Mouse (Mus musculus): ENCODE data around the gene Ddx60. TPM values are rescaled to one million over a fixed set of nuclear protein-coding genes. Genes with fewer than 3 reads are reported as not detected.
A peak's percentile ranks its signal among the peaks of the same experiment; 100 is the strongest.

The Ddx60 gene
- polyA plus RNA-seq, 1 experiment: 1.3 TPM

DNA sequence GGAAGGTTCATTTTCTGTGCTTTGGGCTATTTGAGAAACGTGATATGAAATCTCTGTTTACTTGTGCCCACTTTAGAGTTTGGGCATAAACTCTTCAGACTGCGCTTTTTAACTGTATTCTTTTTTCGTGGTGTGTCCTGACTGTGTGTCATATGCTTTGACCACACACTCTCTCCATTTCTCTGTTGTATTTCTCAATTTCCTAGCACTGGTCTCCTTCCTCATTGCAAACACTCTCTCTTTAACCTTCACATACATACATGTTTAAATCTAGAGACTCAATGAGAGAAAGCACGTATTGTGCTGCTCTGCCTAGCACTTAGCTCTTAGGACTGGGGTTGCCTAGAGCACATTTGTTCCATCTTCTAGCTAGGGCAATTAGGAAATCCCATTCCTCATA lies 86.3 kb downstream of the Ddx60 start:
- no peaks in the 10 kb centered on the region for H3K36me3 ChIP-seq (ENCODE audit: control insufficient read depth, insufficient read depth, low read length, poor library complexity, severe bottlenecking)
- H3K4me3 ChIP-seq (ENCODE audit: low read depth, low read length): no peak overlapping the region
- no peak overlapping the region for H3K9ac ChIP-seq (ENCODE audit: low read depth, poor library complexity, severe bottlenecking)
- peaks cover 7% of the 10 kb centered on the region; the same call in 1 of the 2 replicates for H3K9me3 ChIP-seq (replicated peaks; ENCODE audit: control insufficient read depth, insufficient read depth, low read length, poor library complexity, severe bottlenecking)
- H3K4me1 ChIP-seq (ENCODE audit: control insufficient read depth, insufficient read depth, low read length): no peaks in the 10 kb centered on the region
- H3K27me3 ChIP-seq (ENCODE audit: control insufficient read depth, insufficient read depth, low read length, poor library complexity, severe bottlenecking): no peaks in the 10 kb centered on the region
- TF ChIP-seq CTCF (IDR thresholded peaks at IDR 0.05; ENCODE audit: low read depth, low read length): no peak
- TF ChIP-seq EP300 (IDR thresholded peaks at IDR 0.05; ENCODE audit: insufficient read depth, low read depth, low read length): no peak
- no peak for TF ChIP-seq POLR2A (IDR thresholded peaks at IDR 0.05; ENCODE audit: insufficient read depth, low read length)
- H3K27ac ChIP-seq (ENCODE audit: insufficient read depth, low read length): no peak overlapping the region

DNA sequence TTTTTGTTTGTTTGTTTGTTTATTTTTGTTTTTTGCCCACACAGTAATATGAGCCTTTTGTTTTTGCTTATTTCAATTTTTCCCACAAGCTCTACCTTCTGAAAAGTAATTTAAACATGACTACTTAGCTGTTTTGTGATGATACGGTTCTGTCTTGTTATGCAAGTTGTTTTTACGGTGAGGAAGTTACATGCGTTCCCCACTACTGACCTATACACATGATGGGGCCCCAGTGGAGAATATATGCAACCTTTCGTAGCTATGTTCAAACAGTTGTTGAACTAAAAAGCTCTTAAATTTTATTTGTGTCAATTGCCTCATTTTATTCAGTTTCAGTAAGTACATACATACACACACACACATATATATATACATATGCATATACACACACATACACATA lies 86.7 kb downstream of the Ddx60 start:
- Histone ChIP-seq H3K4me3 (ENCODE audit: low read depth, low read length) (no peak overlapping the region), H3K27ac (ENCODE audit: insufficient read depth, low read length) (no peak overlapping the region), H3K36me3 (ENCODE audit: control insufficient read depth, insufficient read depth, low read length, poor library complexity, severe bottlenecking) (no peaks in the 10 kb centered on the region), H3K4me1 (ENCODE audit: control insufficient read depth, insufficient read depth, low read length) (no peaks in the 10 kb centered on the region), H3K9me3 (replicated peaks; ENCODE audit: control insufficient read depth, insufficient read depth, low read length, poor library complexity, severe bottlenecking) (peaks cover 3% of the 10 kb centered on the region; the same call in 1 of the 2 replicates), H3K27me3 (ENCODE audit: control insufficient read depth, insufficient read depth, low read length, poor library complexity, severe bottlenecking) (no peaks in the 10 kb centered on the region), H3K9ac (ENCODE audit: low read depth, poor library complexity, severe bottlenecking) (no peak overlapping the region)
- no peak for TF ChIP-seq POLR2A (IDR thresholded peaks at IDR 0.05; ENCODE audit: insufficient read depth, low read length)
- no peak for TF ChIP-seq EP300 (IDR thresholded peaks at IDR 0.05; ENCODE audit: insufficient read depth, low read depth, low read length)
- no peak for TF ChIP-seq CTCF (IDR thresholded peaks at IDR 0.05; ENCODE audit: low read depth, low read length)

- Histone ChIP-seq H3K9ac (ENCODE audit: low read depth, poor library complexity, severe bottlenecking) (no peak overlapping the region), H3K27ac (ENCODE audit: insufficient read depth, low read length) (no peak overlapping the region), H3K4me3 (ENCODE audit: low read depth, low read length) (no peak overlapping the region), H3K4me1 (ENCODE audit: control insufficient read depth, insufficient read depth, low read length) (no peaks in the 10 kb centered on the region), H3K27me3 (ENCODE audit: control insufficient read depth, insufficient read depth, low read length, poor library complexity, severe bottlenecking) (no peaks in the 10 kb centered on the region), H3K9me3 (replicated peaks; ENCODE audit: control insufficient read depth, insufficient read depth, low read length, poor library complexity, severe bottlenecking) (0 out of 2 replicates have a peak, but pooled peaks cover 4% of the 10 kb centered on the region), H3K36me3 (ENCODE audit: control insufficient read depth, insufficient read depth, low read length, poor library complexity, severe bottlenecking) (no peaks in the 10 kb centered on the region)
- TF ChIP-seq EP300 (IDR thresholded peaks at IDR 0.05; ENCODE audit: insufficient read depth, low read depth, low read length): no peak
- TF ChIP-seq CTCF (IDR thresholded peaks at IDR 0.05; ENCODE audit: low read depth, low read length): no peak
- TF ChIP-seq POLR2A (IDR thresholded peaks at IDR 0.05; ENCODE audit: insufficient read depth, low read length): no peak
These were observed 106.5 kb downstream of the Ddx60 start for GRCm38 (mm10) chr8:62034351-62034750.

GRCm38 (mm10) chr8:62046809-62047208 lies 118.9 kb downstream of the Ddx60 start:
- Histone ChIP-seq H3K4me1 (ENCODE audit: control insufficient read depth, insufficient read depth, low read length) (no peaks in the 10 kb centered on the region), H3K27me3 (ENCODE audit: control insufficient read depth, insufficient read depth, low read length, poor library complexity, severe bottlenecking) (no peaks in the 10 kb centered on the region), H3K27ac (ENCODE audit: insufficient read depth, low read length) (no peak overlapping the region), H3K36me3 (ENCODE audit: control insufficient read depth, insufficient read depth, low read length, poor library complexity, severe bottlenecking) (no peaks in the 10 kb centered on the region), H3K9ac (ENCODE audit: low read depth, poor library complexity, severe bottlenecking) (no peak overlapping the region), H3K4me3 (ENCODE audit: low read depth, low read length) (no peak overlapping the region), H3K9me3 (replicated peaks; ENCODE audit: control insufficient read depth, insufficient read depth, low read length, poor library complexity, severe bottlenecking) (no peaks in the 10 kb centered on the region)
- no peak for TF ChIP-seq EP300 (IDR thresholded peaks at IDR 0.05; ENCODE audit: insufficient read depth, low read depth, low read length)
- TF ChIP-seq POLR2A (IDR thresholded peaks at IDR 0.05; ENCODE audit: insufficient read depth, low read length): no peak
- TF ChIP-seq CTCF (IDR thresholded peaks at IDR 0.05; ENCODE audit: low read depth, low read length): peak; percentile 40

- Histone ChIP-seq H3K9ac (ENCODE audit: low read depth, poor library complexity, severe bottlenecking) (no peak overlapping the region), H3K27me3 (ENCODE audit: control insufficient read depth, insufficient read depth, low read length, poor library complexity, severe bottlenecking) (no peaks in the 10 kb centered on the region), H3K4me3 (ENCODE audit: low read depth, low read length) (no peak overlapping the region), H3K27ac (ENCODE audit: insufficient read depth, low read length) (no peak overlapping the region), H3K36me3 (ENCODE audit: control insufficient read depth, insufficient read depth, low read length, poor library complexity, severe bottlenecking) (no peaks in the 10 kb centered on the region), H3K4me1 (ENCODE audit: control insufficient read depth, insufficient read depth, low read length) (no peaks in the 10 kb centered on the region), H3K9me3 (replicated peaks; ENCODE audit: control insufficient read depth, insufficient read depth, low read length, poor library complexity, severe bottlenecking) (peaks cover 4% of the 10 kb centered on the region; the same call in 1 of the 2 replicates)
- TF ChIP-seq EP300 (IDR thresholded peaks at IDR 0.05; ENCODE audit: insufficient read depth, low read depth, low read length) (no peak), CTCF (IDR thresholded peaks at IDR 0.05; ENCODE audit: low read depth, low read length) (no peak), POLR2A (IDR thresholded peaks at IDR 0.05; ENCODE audit: insufficient read depth, low read length) (no peak)
These were observed 132.5 kb downstream of the Ddx60 start for GRCm38 (mm10) chr8:62060357-62060756.

DNA sequence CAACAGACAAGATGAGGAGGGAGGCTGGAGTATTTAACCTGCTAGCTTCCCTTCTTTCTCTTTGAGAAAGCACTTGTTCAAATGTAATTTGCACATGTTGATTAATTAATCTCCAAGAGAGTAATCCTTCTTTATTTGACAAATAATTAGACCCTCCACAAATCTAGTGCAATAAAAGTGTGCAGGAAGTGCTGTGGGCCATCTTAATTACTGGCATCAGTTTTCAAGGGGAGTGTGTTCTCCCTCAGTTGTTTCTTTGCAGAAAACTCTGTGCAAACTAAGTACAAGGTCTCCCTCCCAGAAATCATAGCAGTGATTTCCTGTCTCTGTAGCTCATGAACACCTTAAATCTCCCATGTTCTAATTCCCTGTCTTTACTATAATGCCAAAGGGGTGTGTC lies 140.4 kb downstream of the Ddx60 start:
- Histone ChIP-seq H3K27ac (ENCODE audit: insufficient read depth, low read length) (no peak overlapping the region), H3K9ac (ENCODE audit: low read depth, poor library complexity, severe bottlenecking) (no peak overlapping the region), H3K4me1 (ENCODE audit: control insufficient read depth, insufficient read depth, low read length) (no peaks in the 10 kb centered on the region), H3K27me3 (ENCODE audit: control insufficient read depth, insufficient read depth, low read length, poor library complexity, severe bottlenecking) (no peaks in the 10 kb centered on the region), H3K9me3 (replicated peaks; ENCODE audit: control insufficient read depth, insufficient read depth, low read length, poor library complexity, severe bottlenecking) (peaks cover 4% of the 10 kb centered on the region; the same call in 1 of the 2 replicates), H3K36me3 (ENCODE audit: control insufficient read depth, insufficient read depth, low read length, poor library complexity, severe bottlenecking) (no peaks in the 10 kb centered on the region), H3K4me3 (ENCODE audit: low read depth, low read length) (no peak overlapping the region)
- no peak for TF ChIP-seq CTCF (IDR thresholded peaks at IDR 0.05; ENCODE audit: low read depth, low read length)
- TF ChIP-seq EP300 (IDR thresholded peaks at IDR 0.05; ENCODE audit: insufficient read depth, low read depth, low read length): no peak
- no peak for TF ChIP-seq POLR2A (IDR thresholded peaks at IDR 0.05; ENCODE audit: insufficient read depth, low read length)

Measured in ES-Bruce4 (cell line).